Mouse (Mus musculus) mouse trophoblast stem cell (cell line): Measurements from ENCODE around the gene Myt1.

ENCODE experiments used
- in situ Hi-C, 2 experiments: fragments of 300-500 bp; cut with MseI, MboI; formaldehyde crosslinking; loops; 2 replicates in 1 of 2; 3 replicates in 1 of 2; pipeline ENCODE4 v1.15.1; 2025

Gene Myt1

DNA sequence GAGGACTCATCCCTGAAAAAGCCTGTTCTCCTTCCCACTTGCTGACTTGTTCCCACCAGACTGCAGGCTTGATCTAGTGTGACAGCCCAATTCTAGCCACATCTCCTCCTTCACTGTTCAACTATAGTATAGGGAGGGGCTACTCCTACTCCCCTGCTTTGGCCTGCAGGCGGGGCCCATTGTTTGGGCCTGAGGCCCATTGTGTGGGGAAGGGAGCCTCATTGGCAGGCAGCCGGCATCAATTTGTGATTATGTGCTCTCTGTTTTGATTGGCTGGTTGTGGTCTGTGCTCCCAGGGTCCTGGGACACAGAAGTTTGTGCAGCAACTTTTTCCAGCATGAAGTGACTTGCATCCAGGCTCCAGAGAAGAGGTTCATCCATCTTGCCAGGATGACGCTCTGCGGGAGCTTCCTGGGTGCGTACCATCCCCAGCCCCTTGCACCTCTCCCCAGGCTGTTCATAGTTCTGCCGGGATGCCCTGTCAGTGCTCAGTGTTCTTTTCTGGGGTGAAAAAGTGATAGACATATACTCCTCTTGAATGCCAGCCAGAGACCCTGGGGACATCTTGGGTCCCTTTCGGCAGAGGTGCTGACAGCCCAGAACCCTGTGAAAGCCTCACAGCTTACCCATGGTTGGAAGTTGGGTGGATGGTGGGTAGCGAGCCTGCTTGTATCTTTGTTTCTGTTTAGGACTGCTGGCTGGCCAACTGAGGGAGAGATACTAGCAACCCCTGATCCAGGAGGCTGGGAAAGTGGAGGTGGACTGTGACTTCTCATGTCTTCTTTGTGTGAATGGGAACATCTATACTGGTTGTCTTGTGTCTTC is at the start of gene Myt1:
Myt1 (plus strand) TSS at position 327 of the 825 bp plus-strand sequence.
- in situ Hi-C loops, result no loop called here

DNA sequence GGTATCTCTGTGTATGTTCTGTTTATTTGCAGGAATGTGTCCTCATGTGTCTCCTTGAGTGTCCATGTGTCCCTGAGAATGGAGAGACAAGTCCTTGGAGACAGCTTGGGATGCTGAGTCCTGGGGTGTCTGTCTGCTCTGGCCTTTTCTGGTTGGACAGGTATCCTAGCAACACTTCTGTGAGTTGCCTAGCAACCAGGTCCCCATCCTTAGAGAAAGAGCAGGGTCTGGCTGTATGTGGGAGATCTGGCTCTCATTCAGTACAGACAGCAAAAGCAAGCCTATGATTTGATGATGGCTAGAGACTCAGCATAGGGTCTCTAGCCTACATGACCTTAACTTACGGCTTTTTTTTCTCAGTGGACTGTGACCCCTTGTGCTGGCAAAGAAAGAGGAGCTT is 49.4 kb upstream of the Myt1 start:
- in situ Hi-C loops, result loop anchor here in 1 of 2 experiments (10.0 kb wide), 1 partner anchor 151 kb away; the partner anchor contains the start of gene Polr3k

DNA sequence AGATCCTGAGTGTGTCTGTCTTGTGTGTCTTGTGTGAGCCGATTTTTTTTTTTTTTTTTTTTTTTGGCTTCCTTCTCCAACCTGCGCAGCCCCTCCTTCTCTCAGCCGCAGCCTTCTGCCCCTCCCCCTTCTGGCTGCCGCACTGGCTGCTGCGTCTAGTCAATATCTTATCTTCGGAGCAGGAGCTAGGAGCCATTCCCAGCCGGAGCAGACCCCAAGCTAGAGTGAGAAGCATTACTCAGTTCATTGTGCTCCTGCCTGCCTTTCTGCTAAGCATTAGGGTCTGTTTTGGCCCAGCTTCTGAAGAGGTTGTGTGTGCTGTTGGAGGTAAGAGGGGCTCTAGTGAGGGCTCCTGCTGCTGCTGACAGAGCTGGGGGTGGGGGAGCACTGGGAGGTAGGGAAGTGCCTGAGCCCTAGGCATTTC is 48.2 kb upstream of the Myt1 start, which contains the start of gene Oprl1:
Oprl1 (plus strand) TSS at position 114 of the 424 bp plus-strand sequence.
- in situ Hi-C loops, result loop anchor here in 1 of 2 experiments (5.0 to 10.0 kb wide), 2 partner anchors 52 to 150 kb away; partner anchors contain the start of gene Polr3k

DNA sequence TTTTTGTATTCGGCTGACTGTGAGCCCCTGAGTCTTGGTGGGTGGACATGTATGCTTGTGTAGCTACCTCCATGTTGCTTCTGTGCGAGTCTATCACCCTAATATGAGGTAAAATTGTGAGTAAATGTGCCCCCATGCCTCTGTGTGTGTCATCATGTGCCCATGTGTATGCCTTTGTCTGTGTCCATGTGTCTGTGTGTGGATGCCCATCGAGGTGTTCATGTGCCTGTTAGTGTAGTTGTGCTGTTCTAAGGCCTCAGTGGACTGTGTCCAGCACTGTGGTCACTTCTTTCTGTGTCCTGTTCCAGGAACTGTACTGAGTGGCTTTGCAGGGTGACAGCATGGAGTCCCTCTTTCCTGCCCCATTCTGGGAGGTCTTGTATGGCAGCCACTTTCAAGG is 47.8 kb upstream of the Myt1 start:
- in situ Hi-C loops, result loop anchor here in 1 of 2 experiments (5.0 to 10.0 kb wide), 2 partner anchors 52 to 149 kb away; partner anchors contain the start of gene Polr3k

- in situ Hi-C loops, result loop anchor here in 1 of 2 experiments (5.0 to 10.0 kb wide), 2 partner anchors 50 to 148 kb away; partner anchors contain the start of gene Polr3k
Measured at GRCm38 (mm10) chr2:181716991-181717390, 46.1 kb upstream of the Myt1 start.

GRCm38 (mm10) chr2:181720061-181720460 is 43.1 kb upstream of the Myt1 start:
- in situ Hi-C loops, result loop anchor here in 1 of 2 experiments (10.0 kb wide), 1 partner anchor 145 kb away; the partner anchor contains the start of gene Polr3k

DNA sequence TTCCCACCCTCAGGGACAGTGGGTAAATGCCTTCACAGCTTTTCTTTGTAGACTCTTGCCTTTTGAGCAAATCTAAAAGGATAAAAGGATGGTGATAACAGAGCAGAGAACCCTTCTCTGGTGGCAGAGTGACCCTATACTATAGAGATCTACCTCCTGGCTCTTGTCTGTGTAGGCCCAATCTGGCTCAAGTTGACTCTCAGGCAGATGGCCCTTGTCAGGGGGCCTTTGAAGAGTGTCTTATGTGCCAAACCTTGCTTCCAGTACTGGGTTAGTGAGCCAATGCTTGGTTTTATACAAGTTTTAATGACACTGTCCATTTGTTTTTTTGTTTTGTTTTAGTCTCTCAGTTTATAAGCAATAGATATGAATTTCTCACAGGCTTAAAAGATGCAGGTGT is 41.9 kb upstream of the Myt1 start:
- in situ Hi-C loops, result loop anchor here in 1 of 2 experiments (10.0 kb wide), 1 partner anchor 144 kb away; the partner anchor contains the start of gene Polr3k

DNA sequence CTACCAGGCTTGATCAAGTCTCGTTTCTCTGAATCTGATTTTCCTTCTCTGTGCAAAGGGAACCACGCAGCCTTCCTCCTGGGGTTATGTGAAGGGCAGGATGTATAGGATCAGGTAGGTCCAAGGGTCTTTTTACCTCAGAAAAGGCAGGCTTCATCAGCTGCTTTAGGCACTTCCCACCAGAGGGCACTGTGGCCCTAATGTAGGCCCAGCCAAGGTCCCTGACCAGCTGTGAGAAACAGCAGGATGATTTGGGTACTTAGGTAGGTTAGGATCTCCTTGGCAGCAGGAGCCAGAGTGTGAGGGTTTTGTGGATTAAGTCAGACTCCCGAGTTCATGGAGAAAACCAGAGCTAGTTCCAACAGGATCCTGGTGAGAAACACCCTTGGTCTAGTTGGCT is 40.9 kb upstream of the Myt1 start:
- in situ Hi-C loops, result loop anchor here in 1 of 2 experiments (10.0 kb wide), 1 partner anchor 143 kb away; the partner anchor contains the start of gene Polr3k

GRCm38 (mm10) chr2:181727659-181728262 is 35.4 kb upstream of the Myt1 start:
- in situ Hi-C loops, result loop anchor here in 1 of 2 experiments (10.0 kb wide), 1 partner anchor 137 kb away; the partner anchor contains the start of gene Polr3k

GRCm38 (mm10) chr2:181730051-181730450 is 33.1 kb upstream of the Myt1 start:
- in situ Hi-C loops, result no loop called here

DNA sequence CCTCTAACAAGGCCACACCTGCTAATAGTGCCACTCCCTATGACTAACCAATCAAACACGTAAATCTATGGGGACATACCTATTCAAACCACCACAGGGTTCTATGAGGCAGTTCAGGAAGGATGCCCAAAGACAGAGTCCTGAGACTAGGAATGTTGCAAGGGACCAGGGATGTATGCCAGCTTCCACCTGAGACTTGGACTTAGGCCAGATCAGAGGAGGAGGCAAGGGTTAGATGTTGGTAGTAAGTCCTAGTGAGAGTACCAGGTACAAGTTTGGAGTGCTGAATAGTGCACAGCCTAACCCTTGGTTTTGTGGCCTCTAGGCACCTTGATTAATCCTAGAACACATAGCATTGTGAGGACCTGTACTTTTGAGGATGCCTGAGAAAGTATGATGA is 10.5 kb upstream of the Myt1 start:
- in situ Hi-C loops, result no loop called here

DNA sequence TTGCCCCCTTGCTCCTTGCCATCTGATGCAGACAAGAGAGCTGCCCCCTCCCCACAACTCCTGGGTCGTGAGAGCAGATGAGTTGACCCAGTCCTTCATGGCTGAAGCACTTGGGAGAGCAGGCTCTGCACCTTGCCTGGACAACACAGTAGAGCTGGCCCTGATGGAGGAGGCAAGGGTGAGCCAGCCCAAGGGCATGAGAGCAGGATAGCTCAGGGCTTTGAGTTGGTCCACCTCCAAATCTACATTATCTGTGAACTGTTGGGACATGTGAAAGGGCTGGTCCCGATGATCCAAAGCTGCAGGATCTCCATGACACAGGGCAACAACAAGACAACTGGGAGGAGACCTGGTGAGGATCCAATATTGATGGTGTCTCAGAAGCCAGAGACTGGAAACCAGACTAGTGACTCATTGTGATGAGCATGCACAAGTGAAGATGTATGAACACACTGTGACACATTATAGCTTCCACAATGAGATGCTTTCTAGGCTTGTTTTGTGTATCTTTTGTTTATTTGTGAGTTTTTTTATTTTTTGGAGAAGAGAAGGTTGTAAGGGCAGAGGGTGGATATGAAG is 4.9 kb upstream of the Myt1 start:
- in situ Hi-C loops, result no loop called here

- in situ Hi-C loops, result no loop called here
Measured at GRCm38 (mm10) chr2:181759041-181759440, 4.1 kb upstream of the Myt1 start.

DNA sequence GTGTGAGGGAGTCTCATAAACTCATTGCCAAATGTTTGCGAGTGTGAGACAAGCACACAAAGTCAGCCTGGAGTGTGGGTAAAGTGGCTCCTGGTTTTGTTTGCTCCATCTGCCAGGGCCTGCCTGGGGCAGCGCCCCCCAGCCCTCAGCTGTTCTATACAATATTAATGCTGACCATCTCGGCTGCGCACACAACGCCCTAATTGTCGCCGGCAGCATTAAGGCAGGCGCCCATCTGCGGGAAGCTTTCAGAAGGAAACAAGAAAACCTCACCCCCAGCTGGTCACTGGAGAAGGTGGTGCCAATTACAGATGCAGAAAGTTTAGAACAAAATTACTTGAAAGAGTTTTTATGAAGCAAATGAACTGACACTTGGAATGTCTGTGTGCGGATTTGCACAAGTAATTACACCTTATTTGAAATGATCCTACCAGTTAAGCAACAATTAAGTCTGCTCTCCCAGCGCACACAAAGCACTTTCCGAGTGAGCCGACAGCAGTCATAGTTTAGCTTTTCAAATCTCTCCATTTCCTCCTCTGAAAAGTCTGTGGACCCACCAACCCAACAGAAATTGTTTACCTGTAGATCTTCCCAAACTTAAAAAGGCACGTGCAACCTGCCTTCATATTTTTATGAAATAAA is 875 bp downstream of the Myt1 start:
- in situ Hi-C loops, result no loop called here

GRCm38 (mm10) chr2:181764600-181764999 is 1.5 kb downstream of the Myt1 start:
- in situ Hi-C loops, result no loop called here

- in situ Hi-C loops, result loop anchor here in 1 of 2 experiments (5.0 kb wide), 1 partner anchor 48 kb away; the partner anchor contains the start of gene Oprl1
Measured at GRCm38 (mm10) chr2:181765251-181765650, 2.1 kb downstream of the Myt1 start.

DNA sequence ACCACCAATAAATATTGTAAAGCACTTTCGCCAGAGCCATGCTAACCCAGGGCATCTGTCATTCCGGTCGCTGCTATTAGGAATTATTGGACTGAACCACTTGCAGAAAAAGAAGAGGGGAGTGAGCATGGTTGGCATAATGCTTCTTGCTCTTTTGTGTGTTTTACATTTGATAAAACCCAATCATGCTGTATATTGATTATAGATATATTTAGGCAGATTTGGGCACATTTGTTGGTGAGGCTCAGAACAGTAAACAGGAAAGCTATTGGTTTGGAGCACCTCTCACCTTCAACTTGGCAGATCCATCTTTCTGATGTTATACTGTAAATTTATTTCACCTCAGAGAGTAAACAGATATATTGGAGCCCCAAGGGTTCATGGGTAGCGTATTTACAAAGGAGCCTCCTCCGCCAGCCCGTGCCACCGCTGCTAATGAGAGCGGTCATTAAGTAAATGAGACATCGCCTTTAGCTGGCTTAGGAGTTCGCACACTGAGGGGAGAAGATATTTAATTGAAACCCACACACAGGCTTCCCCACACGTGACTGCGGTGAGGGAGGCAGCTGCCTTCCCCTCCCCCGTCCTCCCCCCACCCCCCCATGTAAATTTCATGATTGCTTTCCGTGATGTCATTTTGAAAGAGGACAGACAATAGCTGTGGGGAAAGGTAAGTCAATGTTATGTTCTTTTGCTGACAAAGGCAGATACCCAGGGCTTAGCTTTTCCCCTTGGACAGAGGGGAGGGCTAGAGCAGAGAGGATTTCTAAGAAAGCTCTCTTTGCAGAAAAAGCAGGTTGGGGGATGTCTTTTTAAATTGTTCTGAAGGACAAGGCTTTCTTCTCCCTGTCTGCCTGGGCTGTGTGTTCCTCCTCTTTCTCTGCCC is 3.8 kb downstream of the Myt1 start:
- in situ Hi-C loops, result loop anchor here in 1 of 2 experiments (5.0 kb wide), 1 partner anchor 50 kb away; the partner anchor contains the start of gene Oprl1

DNA sequence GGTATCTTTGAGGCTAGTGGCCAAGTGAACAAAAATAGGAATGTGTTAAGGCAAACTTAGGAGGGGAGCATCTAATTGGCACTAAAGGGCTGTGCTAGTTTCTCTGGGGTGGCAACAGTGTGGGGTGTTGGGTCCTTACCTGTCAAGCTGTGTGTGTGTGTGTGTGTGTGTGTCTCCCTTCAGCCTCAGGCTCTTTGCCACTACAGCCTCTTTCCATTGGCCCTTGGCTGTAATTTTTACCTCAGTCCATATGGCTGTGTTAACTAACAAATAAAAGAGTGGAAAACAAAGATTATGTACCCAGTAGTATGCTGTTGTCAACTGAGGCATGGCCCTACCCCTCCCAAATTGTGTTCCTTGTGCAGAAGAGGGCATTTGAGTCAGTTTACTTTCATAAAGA is 5.3 kb downstream of the Myt1 start:
- in situ Hi-C loops, result loop anchor here in 1 of 2 experiments (5.0 kb wide), 1 partner anchor 51 kb away; the partner anchor contains the start of gene Oprl1

- in situ Hi-C loops, result loop anchor here in 1 of 2 experiments (5.0 kb wide), 1 partner anchor 52 kb away; the partner anchor contains the start of gene Oprl1
Measured at GRCm38 (mm10) chr2:181769397-181769796, 6.3 kb downstream of the Myt1 start.

DNA sequence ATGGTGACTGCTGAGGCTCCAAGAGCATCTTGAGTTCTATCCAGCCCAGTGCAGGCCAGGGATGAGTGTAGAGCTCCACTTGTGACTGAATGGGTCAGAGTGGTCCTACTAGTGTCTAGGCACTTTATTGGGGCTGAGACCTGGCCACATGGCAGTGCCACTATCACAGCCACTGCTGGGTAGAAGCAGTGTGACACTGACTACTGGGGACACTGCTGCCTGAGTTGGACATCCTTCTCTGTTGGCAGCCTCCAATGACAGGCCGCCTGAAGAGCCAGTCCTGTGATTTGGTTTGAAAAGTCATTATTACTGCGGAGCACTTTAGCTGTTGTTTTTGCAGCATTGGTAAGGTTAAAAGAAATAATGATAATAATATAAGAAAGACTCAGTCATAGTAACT is 10.1 kb downstream of the Myt1 start:
- in situ Hi-C loops, result no loop called here
